Mouse (Mus musculus) lung, postnatal 0 days (tissue): ENCODE results near the gene 4931406P16Rik. TPM values are rescaled to one million over a fixed set of nuclear protein-coding genes. Genes with fewer than 3 reads are reported as not detected.

Experiments
- ATAC-seq: fragments of 200-750 bp; cut with Nextera tagmentation; 2 replicates; pipeline ENCODE4 v1.8.0; 2017; ENCODE audit warnings: moderate library complexity
- DNase-seq: peaks from one replicate; pipeline ENCODE4 v3.0.0-alpha.2; 2016; ENCODE audit warnings: low spot score
- H3K27ac ChIP-seq: fragments of 300-500 bp; sonication (generic); 2 replicates; pipeline ENCODE4 v1.5.1; 2014; ENCODE audit warnings: antibody characterized with exemption, mild to moderate bottlenecking, low read length, mixed read lengths
- H3K27me3 ChIP-seq: fragments of 300-500 bp; sonication (generic); replicated peaks from 2 replicates; pipeline ENCODE4 v1.6.1; 2014; ENCODE audit warnings: low read length, mixed read lengths; ENCODE audit not compliant: insufficient read depth
- H3K36me3 ChIP-seq: fragments of 300-500 bp; sonication (generic); 2 replicates; pipeline ENCODE4 v1.6.1; 2014; ENCODE audit warnings: low read length, mixed read lengths; ENCODE audit not compliant: insufficient read depth
- H3K4me1 ChIP-seq: fragments of 300-500 bp; sonication (generic); 2 replicates; pipeline ENCODE4 v1.6.1; 2014; ENCODE audit warnings: antibody characterized with exemption, low read depth, low read length, mixed read lengths; ENCODE audit not compliant: insufficient read depth
- H3K4me2 ChIP-seq: fragments of 300-500 bp; sonication (generic); replicated peaks from 2 replicates; pipeline ENCODE4 v1.6.1; 2014; ENCODE audit warnings: low read depth, mild to moderate bottlenecking, low read length, moderate library complexity, mixed read lengths
- H3K4me3 ChIP-seq: fragments of 300-500 bp; sonication (generic); 2 replicates; pipeline ENCODE4 v1.5.1; 2014; ENCODE audit warnings: low read depth, low read length
- H3K9ac ChIP-seq: fragments of 300-500 bp; sonication (generic); replicated peaks from 2 replicates; pipeline ENCODE4 v1.6.1; 2014; ENCODE audit warnings: low read depth, mild to moderate bottlenecking
- H3K9me3 ChIP-seq: fragments of 300-500 bp; sonication (generic); 2 replicates; pipeline ENCODE4 v1.6.1; 2016; ENCODE audit warnings: low read length, mixed read lengths
- CTCF ChIP-seq: IDR thresholded peaks from 2 replicates; pipeline ENCODE4 v1.5.1; 2016; ENCODE audit warnings: antibody characterized with exemption, mild to moderate bottlenecking
- EP300 ChIP-seq: IDR thresholded peaks from 2 replicates; pipeline ENCODE4 v1.6.1; 2016; ENCODE audit warnings: antibody characterized with exemption, mild to moderate bottlenecking, control low read depth
- WGBS: fragments of 180-500 bp; shearing (Covaris S2); extraction: QIAGEN DNeasy Blood & Tissue Kit; methylation state at CpG from one replicate; pipeline ENCODE4 v1.1.7; 2014; 5-methylcytosine and 5-hydroxymethylcytosine counted together
- polyA plus RNA-seq: library from polyadenylated mRNA; unstranded; fragments of >200 nt; fragmentation: Nextera tagmentation; extraction: Ambion mirVana; gene quantifications from 2 replicates; pipeline ENCODE4 v1.2.1, GENCODE M21; 2015

4931406P16Rik gene
- 54.6 and 57.3 TPM in 2 replicates for polyA plus RNA-seq

DNA sequence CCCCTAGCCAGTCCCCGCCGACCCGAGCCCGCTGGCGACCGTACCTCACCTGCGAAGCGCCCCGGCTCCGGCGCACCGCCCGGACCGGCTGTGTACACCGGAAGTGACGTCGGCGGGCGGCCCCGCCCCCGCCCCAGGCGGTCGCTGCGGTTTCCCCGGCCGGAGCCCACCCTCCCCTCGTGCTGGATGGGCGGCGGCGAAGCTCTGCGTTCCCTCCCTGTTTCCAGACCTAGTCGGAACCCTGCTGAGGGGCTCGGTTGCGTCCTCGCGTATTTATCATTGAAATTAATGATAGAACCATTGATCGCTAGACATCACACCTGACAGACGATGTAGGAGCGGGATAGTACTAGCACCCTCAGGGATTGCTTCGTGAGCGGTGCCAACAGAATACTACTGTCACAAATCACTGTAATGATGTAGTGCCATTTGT, at the start of gene 4931406P16Rik:
TSS of gene 4931406P16Rik (minus strand) at position 109 of the 433 bp plus-strand sequence.
- no peak for TF ChIP-seq EP300
- no peak for TF ChIP-seq CTCF
- ATAC-seq = peak; percentile 89
- Histone ChIP-seq H3K36me3 (no peaks in the 10 kb centered on the region), H3K27ac (peak within 1 kb of the TSS; percentile 98), H3K9ac (peak within 1 kb of the TSS; percentile 91), H3K4me1 (peaks cover 18% of the 10 kb centered on the region; the same call in 1 of the 2 replicates), H3K4me2 (peak within 1 kb of the TSS; percentile 73), H3K27me3 (no peaks in the 10 kb centered on the region), H3K9me3 (no peaks in the 10 kb centered on the region), H3K4me3 (peak within 1 kb of the TSS; percentile 91)
- under 1% methylated on average over 41 of the region's 41 CpGs for WGBS
- DNase-seq = peak; percentile 92

GRCm38 (mm10) chr7:34355629-34356028, 42.3 kb upstream of the 4931406P16Rik start:
- Histone ChIP-seq H3K36me3 (peaks cover 33% of the 10 kb centered on the region), H3K4me1 (no peaks in the 10 kb centered on the region), H3K27ac (no peak overlapping the region), H3K9me3 (no peaks in the 10 kb centered on the region), H3K4me2 (no peak overlapping the region), H3K27me3 (no peaks in the 10 kb centered on the region), H3K9ac (no peak overlapping the region), H3K4me3 (no peak overlapping the region)
- ATAC-seq = no peak
- WGBS = 91% methylated on average over 4 of the region's 4 CpGs
- no peak for TF ChIP-seq EP300
- TF ChIP-seq CTCF = peak; percentile 73
- peak; percentile 47 for DNase-seq

GRCm38 (mm10) chr7:34351997-34352396, 38.6 kb upstream of the 4931406P16Rik start:
- H3K4me3 ChIP-seq = no peak overlapping the region
- DNase-seq = peak; percentile 18
- H3K9me3 ChIP-seq = no peaks in the 10 kb centered on the region
- 0 out of 2 replicates have a peak, but pooled peaks have one; percentile 33 for ATAC-seq
- no peak overlapping the region for H3K27ac ChIP-seq
- H3K36me3 ChIP-seq = peaks cover 52% of the 10 kb centered on the region
- H3K4me1 ChIP-seq = no peaks in the 10 kb centered on the region
- 88% methylated on average over 1 of the region's 1 CpGs for WGBS
- TF ChIP-seq CTCF (peak; percentile 62), EP300 (no peak)
- no peak overlapping the region for H3K4me2 ChIP-seq
- no peak overlapping the region for H3K9ac ChIP-seq
- H3K27me3 ChIP-seq = no peaks in the 10 kb centered on the region

GRCm38 (mm10) chr7:34350166-34350565, 36.8 kb upstream of the 4931406P16Rik start:
- H3K36me3 ChIP-seq = peaks cover 61% of the 10 kb centered on the region
- no peaks in the 10 kb centered on the region for H3K27me3 ChIP-seq
- no peak for ATAC-seq
- no peak overlapping the region for H3K4me3 ChIP-seq
- WGBS = 93% methylated on average over 5 of the region's 5 CpGs
- DNase-seq = no peak
- H3K4me1 ChIP-seq = no peaks in the 10 kb centered on the region
- no peak overlapping the region for H3K27ac ChIP-seq
- no peak overlapping the region for H3K4me2 ChIP-seq
- H3K9me3 ChIP-seq = no peaks in the 10 kb centered on the region
- H3K9ac ChIP-seq = no peak overlapping the region
- TF ChIP-seq EP300 = no peak
- no peak for TF ChIP-seq CTCF

DNA sequence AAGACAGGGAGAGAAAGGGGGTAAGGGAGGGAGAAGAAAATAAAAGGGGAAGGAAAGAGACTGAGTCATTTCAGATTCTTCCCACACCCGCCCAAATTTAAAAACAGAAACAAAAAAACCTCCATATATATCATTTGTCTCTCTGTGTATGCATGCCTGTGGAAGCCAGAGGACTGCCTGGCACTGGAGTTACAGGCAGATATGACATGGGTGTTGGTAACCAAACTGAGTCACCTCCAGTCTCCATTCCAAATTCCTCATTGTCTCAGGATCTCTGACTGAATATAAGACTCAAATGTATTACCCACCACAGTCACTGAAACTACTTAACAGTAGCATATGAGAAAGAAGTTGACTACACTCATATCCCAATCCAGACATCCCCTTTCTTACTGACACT, 34.7 kb upstream of the 4931406P16Rik start:
- Histone ChIP-seq H3K4me1 (no peaks in the 10 kb centered on the region), H3K36me3 (peaks cover 69% of the 10 kb centered on the region), H3K27ac (no peak overlapping the region), H3K27me3 (no peaks in the 10 kb centered on the region), H3K9me3 (no peaks in the 10 kb centered on the region), H3K9ac (no peak overlapping the region), H3K4me2 (no peak overlapping the region), H3K4me3 (no peak overlapping the region)
- 86% methylated on average over 1 of the region's 1 CpGs for WGBS
- TF ChIP-seq EP300 = no peak
- no peak for TF ChIP-seq CTCF
- ATAC-seq = no peak
- no peak for DNase-seq

- Histone ChIP-seq H3K9ac (no peak overlapping the region), H3K4me1 (no peaks in the 10 kb centered on the region), H3K4me3 (no peak overlapping the region), H3K36me3 (peaks cover 67% of the 10 kb centered on the region), H3K4me2 (no peak overlapping the region), H3K27ac (no peak overlapping the region), H3K27me3 (no peaks in the 10 kb centered on the region), H3K9me3 (no peaks in the 10 kb centered on the region)
- ATAC-seq (no peak), DNase-seq (no peak)
- TF ChIP-seq CTCF (no peak), EP300 (no peak)
- 89% methylated on average over 3 of the region's 3 CpGs for WGBS
Observed at GRCm38 (mm10) chr7:34347041-34347440, 33.7 kb upstream of the 4931406P16Rik start.

GRCm38 (mm10) chr7:34346505-34346904, 33.2 kb upstream of the 4931406P16Rik start:
- H3K4me1 ChIP-seq = no peaks in the 10 kb centered on the region
- H3K4me2 ChIP-seq = no peak overlapping the region
- ATAC-seq (no peak), DNase-seq (no peak)
- H3K36me3 ChIP-seq = peaks cover 62% of the 10 kb centered on the region
- H3K27me3 ChIP-seq = no peaks in the 10 kb centered on the region
- TF ChIP-seq CTCF = no peak
- no peak for TF ChIP-seq EP300
- H3K27ac ChIP-seq = no peak overlapping the region
- no peak overlapping the region for H3K9ac ChIP-seq
- H3K9me3 ChIP-seq = no peaks in the 10 kb centered on the region
- H3K4me3 ChIP-seq = no peak overlapping the region
- 89% methylated on average over 4 of the region's 4 CpGs for WGBS
